Mouse (Mus musculus) liver, embryonic 14.5 days (tissue): ENCODE data around the gene Etnk1. TPM values are rescaled to one million over a fixed set of nuclear protein-coding genes. Genes with fewer than 3 reads are reported as not detected.

Experiments used
- ATAC-seq: fragments of 200-750 bp; cut with Nextera tagmentation; 2 replicates; pipeline ENCODE4 v1.8.0; 2017; ENCODE audit warnings: moderate number of reproducible peaks, mild to moderate bottlenecking, moderate library complexity; ENCODE audit not compliant: insufficient read depth
- DNase-seq, 3 experiments: peaks; one replicate each; pipeline ENCODE4 v3.0.0-alpha.2; 2012 to 2013; ENCODE audit warnings: low read depth in 3 of 3, low spot score in 3 of 3
- H3K27ac ChIP-seq: fragments of 300-500 bp; sonication (generic); 2 replicates; pipeline ENCODE4 v1.5.1; 2014; ENCODE audit warnings: moderate library complexity, mild to moderate bottlenecking, control low read depth, inconsistent platforms
- H3K27me3 ChIP-seq: fragments of 300-500 bp; sonication (generic); 2 replicates; pipeline ENCODE4 v1.6.1; 2014; ENCODE audit warnings: mild to moderate bottlenecking, low read length, moderate library complexity; ENCODE audit not compliant: control insufficient read depth, insufficient read depth
- H3K36me3 ChIP-seq: fragments of 300-500 bp; sonication (generic); replicated peaks from 2 replicates; pipeline ENCODE4 v1.6.1; 2014; ENCODE audit warnings: low read depth; ENCODE audit not compliant: control insufficient read depth, insufficient read depth
- H3K4me1 ChIP-seq, 2 experiments: fragments of 200-500 bp in 1 of 2; fragments of 300-500 bp in 1 of 2; sonication (generic) in 1 of 2; replicated peaks; 2 replicates each; pipeline ENCODE4 v1.6.1; 2012 to 2014; ENCODE audit warnings: antibody characterized with exemption in 1 of 2, inconsistent platforms in 1 of 2, low read length in 1 of 2; ENCODE audit not compliant: control insufficient read depth in 2 of 2, insufficient read depth in 2 of 2
- H3K4me2 ChIP-seq: fragments of 300-500 bp; sonication (generic); 2 replicates; pipeline ENCODE4 v1.6.1; 2014; ENCODE audit warnings: low read depth, mild to moderate bottlenecking, control low read depth, moderate library complexity
- H3K4me3 ChIP-seq, 2 experiments: fragments of 200-500 bp in 1 of 2; fragments of 300-500 bp in 1 of 2; sonication (generic) in 1 of 2; 2 replicates each; pipeline ENCODE4 v1.5.1; 2012 to 2014; ENCODE audit warnings: low read depth in 2 of 2, low read length in 2 of 2, mild to moderate bottlenecking in 2 of 2, control low read depth in 1 of 2, inconsistent platforms in 1 of 2, moderate library complexity in 1 of 2; ENCODE audit not compliant: insufficient read depth in 1 of 2
- H3K9ac ChIP-seq: fragments of 300-500 bp; sonication (generic); replicated peaks from 2 replicates; pipeline ENCODE4 v1.6.1; 2014; ENCODE audit warnings: mild to moderate bottlenecking, control low read depth, moderate library complexity
- H3K9me3 ChIP-seq: fragments of 300-500 bp; sonication (generic); 2 replicates; pipeline ENCODE4 v1.6.1; 2016; ENCODE audit warnings: low read length, mixed read lengths; ENCODE audit not compliant: control insufficient read depth
- CTCF ChIP-seq: IDR thresholded peaks from 2 replicates; pipeline ENCODE4 v1.5.1; 2016; ENCODE audit warnings: antibody characterized with exemption, low read depth, control low read depth
- EP300 ChIP-seq: IDR thresholded peaks from 2 replicates; pipeline ENCODE4 v1.6.1; 2016; ENCODE audit warnings: antibody characterized with exemption, low read depth
- WGBS: fragments of 180-500 bp; shearing (Covaris S2); extraction: QIAGEN DNeasy Blood & Tissue Kit; methylation state at CpG from one replicate; pipeline ENCODE4 v1.1.7; 2014; ENCODE audit not compliant: insufficient replicate concordance; 5-methylcytosine and 5-hydroxymethylcytosine counted together
- polyA plus RNA-seq, 2 experiments: library from polyadenylated mRNA; depleted of rRNA in 1 of 2; stranded (reverse) in 1 of 2; unstranded in 1 of 2; fragments of >200 nt; fragmentation: Nextera tagmentation in 1 of 2; extraction: Ambion mirVana in 1 of 2; gene quantifications; 2 replicates each; pipeline versions ENCODE4 v1.2.1 to v1.2.3; 2012 to 2014

Gene Etnk1
- polyA plus RNA-seq, 2 experiments, result 7.5 to 12.1 TPM

- ATAC-seq (no peak), DNase-seq (no peak)
- Histone ChIP-seq H3K9ac (no peak overlapping the region), H3K9me3 (no peaks in the 10 kb centered on the region), H3K4me3 (no peak overlapping the region), H3K27ac (no peak overlapping the region), H3K4me2 (no peak overlapping the region), H3K36me3 (no peaks in the 10 kb centered on the region), H3K4me1 (no peaks in the 10 kb centered on the region; a peak in 1 of 4 replicates), H3K27me3 (no peaks in the 10 kb centered on the region)
- 29% methylated on average over 4 of the region's 4 CpGs for WGBS
- no peak for TF ChIP-seq CTCF
- TF ChIP-seq EP300, result no peak
Measured at GRCm38 (mm10) chr6:143130411-143130810, 36.6 kb upstream of the Etnk1 start.

- Histone ChIP-seq H3K4me3 (no peak overlapping the region), H3K9me3 (no peaks in the 10 kb centered on the region), H3K9ac (no peak overlapping the region), H3K4me2 (no peak overlapping the region), H3K27me3 (no peaks in the 10 kb centered on the region), H3K27ac (no peak overlapping the region), H3K36me3 (no peaks in the 10 kb centered on the region), H3K4me1 (no peaks in the 10 kb centered on the region; a peak in 1 of 4 replicates)
- 41% methylated on average over 6 of the region's 6 CpGs for WGBS
- no peak for ATAC-seq
- no peak for DNase-seq
- TF ChIP-seq EP300, result no peak
- TF ChIP-seq CTCF, result no peak
Measured at GRCm38 (mm10) chr6:143131895-143132652, 34.9 kb upstream of the Etnk1 start.

GRCm38 (mm10) chr6:143133150-143133549 is 33.9 kb upstream of the Etnk1 start:
- Histone ChIP-seq H3K9ac (no peak overlapping the region), H3K4me3 (no peak overlapping the region), H3K27me3 (no peaks in the 10 kb centered on the region), H3K9me3 (no peaks in the 10 kb centered on the region), H3K4me2 (no peak overlapping the region), H3K27ac (no peak overlapping the region), H3K4me1 (no peaks in the 10 kb centered on the region; a peak in 1 of 4 replicates), H3K36me3 (no peaks in the 10 kb centered on the region)
- 79% methylated on average over 2 of the region's 2 CpGs for WGBS
- TF ChIP-seq CTCF, result no peak
- no peak for TF ChIP-seq EP300
- no peak for DNase-seq
- ATAC-seq, result no peak

GRCm38 (mm10) chr6:143135097-143135496 is 31.9 kb upstream of the Etnk1 start:
- DNase-seq (no peak), ATAC-seq (no peak)
- Histone ChIP-seq H3K4me3 (no peak overlapping the region), H3K9me3 (no peaks in the 10 kb centered on the region), H3K4me1 (no peaks in the 10 kb centered on the region; a peak in 1 of 4 replicates), H3K27ac (no peak overlapping the region), H3K36me3 (no peaks in the 10 kb centered on the region), H3K9ac (no peak overlapping the region), H3K4me2 (no peak overlapping the region), H3K27me3 (no peaks in the 10 kb centered on the region)
- 81% methylated on average over 13 of the region's 13 CpGs for WGBS
- TF ChIP-seq CTCF (no peak), EP300 (no peak)

- no peak for DNase-seq
- Histone ChIP-seq H3K9ac (no peak overlapping the region), H3K9me3 (no peaks in the 10 kb centered on the region), H3K4me1 (no peaks in the 10 kb centered on the region; a peak in 1 of 4 replicates), H3K4me3 (no peak overlapping the region), H3K4me2 (no peak overlapping the region), H3K36me3 (no peaks in the 10 kb centered on the region), H3K27me3 (no peaks in the 10 kb centered on the region), H3K27ac (no peak overlapping the region)
- TF ChIP-seq EP300, result no peak
- no peak for TF ChIP-seq CTCF
- ATAC-seq, result no peak
- WGBS, result 82% methylated on average over 7 of the region's 7 CpGs
Measured at GRCm38 (mm10) chr6:143136688-143137087, 30.3 kb upstream of the Etnk1 start.
